Mouse (Mus musculus): ENCODE data around the gene Tmem86a. TPM values are rescaled to one million over a fixed set of nuclear protein-coding genes. Genes with fewer than 3 reads are reported as not detected.

Tmem86a gene
- total RNA-seq, 2 experiments from 2014 or later, result 23.7 to 31.8 TPM

DNA sequence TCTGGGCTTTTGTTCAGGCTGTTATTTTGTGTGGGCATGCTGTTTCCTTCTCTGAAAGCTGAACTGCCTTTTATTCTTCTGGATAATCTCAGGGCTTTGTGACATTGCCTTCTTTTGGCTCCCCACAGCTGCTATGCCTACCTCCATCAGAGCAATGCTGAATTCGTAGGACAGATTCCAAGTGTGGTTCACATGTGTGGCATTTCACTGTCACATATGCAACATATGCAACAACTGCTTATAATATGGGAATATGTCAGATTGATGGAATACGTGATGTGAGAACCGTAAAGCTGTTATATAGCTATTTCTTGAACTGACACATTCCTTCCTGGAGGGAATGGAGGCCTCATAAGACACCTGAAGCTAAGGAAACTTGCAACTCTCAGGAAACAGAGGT, 16.5 kb downstream of the Tmem86a start:
- DNase-seq (ENCODE audit: low spot score), result no peak
- intact Hi-C loops (cut with DNase I), result no loop called here

DNA sequence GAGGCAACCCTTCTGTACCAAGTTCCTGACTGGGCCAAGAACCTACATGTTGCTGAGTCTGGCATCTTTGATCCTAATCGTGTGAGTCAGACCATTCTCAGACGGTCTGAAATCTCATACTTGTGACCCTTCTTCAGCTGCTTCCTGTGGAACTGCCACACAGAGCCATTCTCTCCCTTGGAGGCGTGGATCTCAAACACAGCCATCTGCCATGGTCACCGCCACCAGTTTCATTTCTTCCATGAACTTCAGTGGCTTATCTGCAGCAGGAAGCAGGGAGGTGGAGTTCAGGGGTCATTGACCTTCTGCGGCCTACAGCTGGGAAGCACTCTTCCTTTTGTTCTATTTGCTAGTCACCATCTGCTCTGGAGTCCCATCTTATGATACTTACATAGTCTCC, 17.5 kb downstream of the Tmem86a start:
- intact Hi-C loops (cut with DNase I), result no loop called here
- DNase-seq (ENCODE audit: low spot score), result no peak

- no peak for DNase-seq (ENCODE audit: low spot score)
- intact Hi-C loops (cut with DNase I), result no loop called here
These were observed 22.1 kb downstream of the Tmem86a start for GRCm38 (mm10) chr7:47072551-47072950.

DNA sequence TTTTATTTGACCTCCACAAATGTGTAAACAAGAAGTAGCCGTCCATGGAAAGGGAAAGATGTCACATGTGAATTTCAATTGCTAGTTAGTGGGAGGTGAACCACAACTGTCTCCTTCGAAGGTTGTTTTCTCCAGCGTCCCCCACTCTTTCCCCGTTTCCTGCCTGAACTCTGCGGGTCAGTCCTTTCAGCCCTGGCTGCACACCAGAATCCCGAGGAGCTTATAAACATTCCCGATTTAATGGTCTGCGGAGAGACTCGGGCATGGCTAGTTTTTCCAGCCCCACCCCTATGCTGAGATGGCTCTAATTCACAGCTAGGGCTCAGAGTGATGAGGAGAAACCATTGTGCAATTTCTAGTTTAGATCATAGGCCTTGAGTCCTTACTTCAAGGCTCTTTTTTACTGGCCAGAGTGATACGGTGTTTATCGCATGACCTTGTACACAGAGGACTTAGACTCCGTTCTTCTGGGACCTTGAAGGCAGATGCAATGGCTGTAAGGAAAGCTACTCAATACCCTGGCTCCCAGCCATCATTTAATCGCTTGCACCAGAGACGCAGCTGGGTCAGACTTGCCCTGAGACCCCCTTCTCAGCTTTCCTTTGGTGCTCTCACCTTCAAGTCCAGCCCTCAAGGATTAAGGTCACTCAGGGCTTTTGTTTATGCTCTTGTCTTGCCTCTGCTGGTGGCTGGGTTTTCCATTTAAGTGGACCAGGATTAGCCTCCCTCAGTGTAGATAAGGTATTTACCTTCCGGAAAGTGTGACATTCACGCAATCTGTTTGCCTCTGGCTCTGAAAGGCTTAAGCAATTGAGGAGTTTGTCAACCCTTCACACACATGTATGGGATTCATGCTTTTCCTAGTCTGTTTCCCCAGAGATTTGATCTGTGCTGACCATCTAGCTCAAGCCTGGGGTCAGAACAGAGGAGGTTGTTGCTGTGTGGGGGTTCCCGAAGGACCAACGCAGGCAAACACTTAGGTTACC, 23.4 kb downstream of the Tmem86a start:
- DNase-seq (ENCODE audit: low spot score), result no peak
- intact Hi-C loops (cut with DNase I), result no loop called here

DNA sequence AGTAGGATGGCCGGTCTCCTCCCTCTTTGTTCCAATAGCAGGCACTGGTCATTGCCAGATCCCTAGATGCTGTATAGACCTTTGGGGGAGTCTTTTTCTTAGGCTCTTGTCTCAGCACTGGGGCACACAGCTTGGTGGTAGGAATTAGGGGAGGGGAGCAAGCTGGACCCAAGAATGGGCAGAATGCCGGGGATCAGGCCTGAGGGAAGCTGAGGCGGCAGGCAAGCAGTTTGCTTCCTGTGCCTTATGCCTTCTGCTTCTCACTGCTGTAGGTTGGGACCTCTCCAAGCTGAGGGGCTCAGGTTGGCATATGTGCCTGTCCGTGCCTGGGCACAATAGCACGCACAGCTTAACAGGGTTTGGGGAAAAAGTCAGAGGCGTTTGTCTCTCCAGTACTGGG, 25.8 kb downstream of the Tmem86a start:
- intact Hi-C loops (cut with DNase I), result no loop called here
- DNase-seq (ENCODE audit: low spot score), result no peak

DNA sequence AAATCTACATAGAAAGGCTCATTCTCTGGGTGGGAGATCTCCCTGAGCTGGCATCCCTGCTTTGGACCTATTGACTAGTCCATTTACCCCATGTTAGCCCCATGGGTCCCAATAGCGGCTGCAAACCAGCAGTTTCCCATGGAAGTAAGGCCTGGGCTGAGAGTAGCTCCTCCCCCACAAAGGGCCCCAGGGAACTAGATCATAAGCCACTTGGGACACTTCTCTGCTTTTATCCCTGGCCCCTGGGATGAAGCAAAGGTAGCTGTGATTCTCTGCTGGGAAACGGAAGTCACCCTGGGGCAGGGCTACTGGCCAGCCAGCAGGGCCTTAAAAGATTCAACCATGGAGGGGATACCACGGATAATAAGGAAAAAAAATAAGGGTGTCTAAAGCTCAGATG, 26.3 kb downstream of the Tmem86a start:
- no peak for DNase-seq (ENCODE audit: low spot score)
- intact Hi-C loops (cut with DNase I), result no loop called here

DNA sequence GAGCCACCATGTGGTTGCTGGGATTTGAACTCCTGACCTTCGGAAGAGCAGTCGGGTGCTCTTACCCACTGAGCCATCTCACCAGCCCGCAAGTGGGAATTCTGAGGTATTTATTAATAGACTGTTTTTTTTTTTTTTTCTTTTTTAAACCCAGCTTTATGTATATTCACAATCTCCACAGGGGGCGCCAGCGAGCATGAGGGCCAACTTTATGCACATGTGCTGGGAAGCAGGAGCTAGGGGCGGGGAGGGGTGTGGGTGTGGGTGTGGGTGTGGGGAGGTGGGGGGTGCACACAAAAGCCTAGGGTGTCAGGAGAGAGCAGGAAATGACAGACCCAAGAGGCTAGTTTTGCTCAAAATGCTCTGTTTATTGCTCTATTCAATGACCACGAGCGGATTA, 27.1 kb downstream of the Tmem86a start:
- intact Hi-C loops (cut with DNase I), result no loop called here
- no peak for DNase-seq (ENCODE audit: low spot score)

GRCm38 (mm10) chr7:47080868-47081267, 30.5 kb downstream of the Tmem86a start:
- DNase-seq (ENCODE audit: low spot score), result no peak

DNA sequence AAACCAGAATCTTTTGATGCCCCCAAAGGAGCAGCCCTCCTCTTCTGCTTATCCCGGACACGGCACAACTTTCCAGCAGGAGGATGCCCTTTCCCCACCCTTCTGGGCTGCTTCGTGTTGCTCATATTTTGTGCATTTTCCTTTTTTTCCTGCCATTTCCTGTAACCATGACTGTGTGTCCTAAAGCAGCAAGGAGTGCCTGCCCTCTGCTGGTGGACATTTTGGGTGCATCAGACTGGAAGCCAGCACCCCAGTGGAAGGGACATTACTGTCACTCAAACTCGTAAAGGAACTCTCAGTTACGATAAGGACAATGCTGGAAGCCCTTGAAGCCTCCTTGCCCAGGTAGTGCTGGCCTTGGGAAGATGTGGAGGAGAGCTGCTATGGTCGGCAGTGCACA, 30.9 kb downstream of the Tmem86a start:
- DNase-seq (ENCODE audit: low spot score), result peak; percentile 33
- intact Hi-C loops (cut with DNase I), result loop anchor here (1.0 to 2.0 kb wide), 4 partner anchors 28 to 118 kb away; no protein-coding TSS in a partner anchor

More at GRCm38 (mm10) chr7:47080868-47081267, 30.5 kb downstream of the Tmem86a start:
- intact Hi-C loops (cut with DNase I), result loop anchor here (1.0 to 2.0 kb wide), 4 partner anchors 28 to 118 kb away; no protein-coding TSS in a partner anchor

DNA sequence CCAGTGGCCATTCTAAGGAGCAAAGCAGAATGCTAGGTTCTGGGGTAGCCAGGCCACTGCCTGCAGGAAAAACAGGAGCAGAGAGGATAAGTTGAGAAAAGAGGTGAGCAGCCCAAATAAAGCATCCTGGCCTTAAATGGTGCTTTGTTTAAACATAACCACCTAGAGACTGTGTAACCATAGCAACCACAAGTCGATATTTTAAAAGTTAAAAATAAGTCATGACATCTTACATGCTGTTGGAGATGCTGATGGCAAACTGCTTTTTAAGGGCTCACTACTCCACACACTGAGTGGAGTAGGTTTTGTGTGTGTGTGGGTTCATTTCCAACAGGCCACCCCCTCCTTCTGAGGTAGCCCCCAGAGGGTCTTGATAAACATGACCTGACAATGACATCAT, 34.7 kb downstream of the Tmem86a start:
- intact Hi-C loops (cut with DNase I), result no loop called here
- no peak for DNase-seq (ENCODE audit: low spot score)

- intact Hi-C loops (cut with DNase I), result no loop called here
- DNase-seq (ENCODE audit: low spot score), result no peak
These were observed 43.5 kb downstream of the Tmem86a start for GRCm38 (mm10) chr7:47093935-47094334.

DNA sequence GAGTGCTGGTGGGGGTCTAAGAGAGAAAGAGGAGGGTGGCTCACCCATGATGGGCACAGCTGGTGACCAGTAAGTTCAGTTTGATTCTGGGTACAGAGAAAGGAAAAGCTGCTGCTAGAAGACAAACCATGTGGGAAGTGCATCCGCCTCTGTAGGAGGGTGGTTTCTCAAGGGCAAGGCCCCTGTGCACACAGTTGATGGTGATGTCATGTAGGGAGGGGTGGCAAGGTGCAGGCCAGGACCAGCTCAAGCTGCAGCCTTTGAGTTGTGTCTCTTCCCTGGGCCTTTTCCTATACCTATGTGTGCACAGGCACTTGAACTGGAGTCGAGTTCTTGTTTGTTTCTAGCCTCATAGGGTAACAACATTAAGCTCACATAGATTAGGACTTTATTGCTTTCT, 44.6 kb downstream of the Tmem86a start:
- no peak for DNase-seq (ENCODE audit: low spot score)
- intact Hi-C loops (cut with DNase I), result no loop called here

DNA sequence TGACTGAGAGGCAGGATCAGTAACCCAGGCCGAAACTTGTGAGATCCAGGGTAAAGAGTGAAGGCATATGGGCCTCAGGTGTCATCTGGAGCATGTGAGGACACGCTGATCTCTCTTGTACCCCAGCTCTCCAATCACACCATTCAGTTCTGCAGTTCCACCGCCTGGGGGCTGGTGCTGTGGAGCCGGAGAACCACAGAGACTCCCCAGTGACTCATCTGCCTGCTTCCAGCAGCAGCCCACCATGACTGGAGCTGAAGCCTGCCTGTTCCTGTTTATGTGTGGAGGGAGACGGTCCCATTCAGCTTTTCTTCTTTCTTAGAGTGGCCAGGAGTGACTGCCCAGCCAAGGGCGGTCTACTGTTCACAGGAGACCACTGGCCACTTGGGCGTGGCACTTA, 47.6 kb downstream of the Tmem86a start:
- no peak for DNase-seq (ENCODE audit: low spot score)
- intact Hi-C loops (cut with DNase I), result no loop called here

DNA sequence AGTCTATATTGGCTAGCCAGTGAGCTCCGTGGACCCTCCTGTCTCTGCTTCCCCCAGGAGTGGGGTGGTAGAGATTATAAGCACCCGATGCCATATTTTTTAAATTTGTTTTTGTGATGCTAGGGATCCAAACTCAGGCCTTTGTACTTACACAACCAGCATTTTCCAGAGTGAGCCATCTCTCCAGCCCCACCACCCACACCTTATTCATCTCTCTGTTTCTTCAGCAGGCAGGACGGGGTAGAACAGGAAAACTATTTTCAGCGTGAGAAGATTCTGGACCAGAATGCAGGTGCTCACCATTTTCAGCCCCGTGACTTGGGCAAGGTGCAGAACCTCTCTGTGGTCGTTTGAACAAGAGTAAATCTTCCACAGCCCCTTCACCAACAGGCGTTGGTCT, 48.9 kb downstream of the Tmem86a start:
- no peak for DNase-seq (ENCODE audit: low spot score)
- intact Hi-C loops (cut with DNase I), result no loop called here

GRCm38 (mm10) chr7:47100615-47101014, 50.2 kb downstream of the Tmem86a start:
- no peak for DNase-seq (ENCODE audit: low spot score)
- intact Hi-C loops (cut with DNase I), result no loop called here

DNA sequence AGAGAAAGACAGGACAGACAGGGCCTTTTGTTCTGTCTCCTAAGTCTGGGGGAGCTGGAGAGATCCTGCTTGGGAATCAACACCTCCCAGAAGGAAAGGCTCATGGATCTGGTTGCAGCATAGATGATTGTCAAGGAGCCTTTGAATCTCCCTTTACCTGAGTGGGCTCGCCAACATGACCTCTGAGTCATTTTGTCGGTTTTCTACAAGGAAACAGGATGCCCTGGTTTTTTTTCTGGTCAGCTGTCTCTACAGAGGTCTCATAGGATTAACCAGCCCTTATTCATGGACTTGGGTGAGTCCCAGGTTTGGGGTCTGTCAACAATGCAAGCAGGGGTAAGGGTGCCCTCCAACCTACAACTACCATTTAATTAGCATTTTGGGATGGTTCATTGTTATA, 52.6 kb downstream of the Tmem86a start:
- no peak for DNase-seq (ENCODE audit: low spot score)
- intact Hi-C loops (cut with DNase I), result no loop called here

- intact Hi-C loops (cut with DNase I), result no loop called here
- DNase-seq (ENCODE audit: low spot score), result no peak
These were observed 53.4 kb downstream of the Tmem86a start for GRCm38 (mm10) chr7:47103671-47104414.
